In genomic region chr17:26699819-26700616, GRCm38 (mm10) we compare ENCODE assay signal across 13 mouse cellular contexts. TPM values are rescaled to one million over a fixed set of nuclear protein-coding genes. Genes with fewer than 3 reads are reported as not detected.
DNase-seq lines count a peak whose midpoint lies in the region; ATAC-seq and TF ChIP-seq lines count a peak whose summit lies in the region.
"Had no signal": no experiment of that assay in that cellular context is flagged by ENCODE, and none has a peak within 500 bp of the region (broad histone marks: within the 10 kb centered on the region; RNA-seq: fewer than 3 reads in every experiment).

No protein-coding gene starts in this region.

- intact Hi-C loops in gastrocnemius, adult 2 months (cut with DNase I): no loop called here
- intact Hi-C loops in gastrocnemius, postnatal 36 days (cut with DNase I): no loop called here

- H3K9ac ChIP-seq in heart, embryonic 13.5 days: no peak overlapping the region
- no peak overlapping the region for H3K9ac ChIP-seq in liver, embryonic 16.5 days (ENCODE audit: low read depth, low read length)
- H3K9ac ChIP-seq: lung, embryonic 14.5 days had no signal

- peak overlapping the region; percentile 41; the same call in 1 of the 2 replicates for H3K27ac ChIP-seq in gastrocnemius, adult 2 months
- peak overlapping the region; percentile 75; the same call in 1 of the 2 replicates for H3K27ac ChIP-seq in cerebellum, adult 2 months (ENCODE audit: insufficient read depth, low read length)
- peak overlapping the region; percentile 62 for H3K27ac ChIP-seq in heart, embryonic 13.5 days (replicated peaks)
- no peak overlapping the region for H3K27ac ChIP-seq in liver, embryonic 16.5 days (ENCODE audit: low read length)

- H3K4me1 ChIP-seq in cerebellum, adult 2 months (ENCODE audit: control insufficient read depth, insufficient read depth, low read length): peaks cover 47% of the 10 kb centered on the region
- H3K4me1 ChIP-seq in heart, embryonic 13.5 days: peaks cover 51% of the 10 kb centered on the region
- H3K4me1 ChIP-seq in liver, embryonic 16.5 days (ENCODE audit: control insufficient read depth, low read depth, low read length): peaks cover 4% of the 10 kb centered on the region

- no peak overlapping the region for H3K4me3 ChIP-seq in gastrocnemius, adult 2 months
- no peak overlapping the region for H3K4me3 ChIP-seq in cerebellum, adult 2 months (replicated peaks; ENCODE audit: insufficient read depth, low read depth, low read length)
- no peak overlapping the region for H3K4me3 ChIP-seq in heart, embryonic 13.5 days
- no peak overlapping the region for H3K4me3 ChIP-seq in liver, embryonic 16.5 days (ENCODE audit: low read depth, low read length)
- H3K4me3 ChIP-seq: myocyte had no signal

- no peaks in the 10 kb centered on the region for H3K9me3 ChIP-seq in heart, embryonic 13.5 days
- no peaks in the 10 kb centered on the region for H3K9me3 ChIP-seq in liver, embryonic 16.5 days (replicated peaks; ENCODE audit: control insufficient read depth, low read length)

- 52% methylated on average over 10 of the region's 10 CpGs for WGBS in cerebellum, adult 2 months
- WGBS in heart, embryonic 13.5 days: 64% methylated on average over 10 of the region's 10 CpGs
- WGBS in liver, embryonic 16.5 days (ENCODE audit: insufficient replicate concordance): 77% methylated on average over 10 of the region's 10 CpGs

- no peak for TF ChIP-seq CTCF in gastrocnemius, adult 2 months (IDR thresholded peaks at IDR 0.05)
- TF ChIP-seq CTCF in cerebellum, adult 2 months (IDR thresholded peaks at IDR 0.05; ENCODE audit: borderline replicate concordance, insufficient read depth, low read depth, low read length): no peak

- no peaks in the 10 kb centered on the region for H3K27me3 ChIP-seq in cerebellum, adult 2 months (ENCODE audit: control insufficient read depth, insufficient read depth, low read length)
- no peaks in the 10 kb centered on the region for H3K27me3 ChIP-seq in heart, embryonic 13.5 days (replicated peaks)
- H3K27me3 ChIP-seq in liver, embryonic 16.5 days (ENCODE audit: control insufficient read depth, insufficient read depth, low read depth, low read length): no peaks in the 10 kb centered on the region
- H3K27me3 ChIP-seq: Patski had no signal

- no peak for TF ChIP-seq POLR2A in cerebellum, adult 2 months (IDR thresholded peaks at IDR 0.05; ENCODE audit: borderline replicate concordance, insufficient read depth, low read length)

- H3K36me3 ChIP-seq in heart, embryonic 13.5 days: peaks cover 71% of the 10 kb centered on the region
- peaks cover 25% of the 10 kb centered on the region for H3K36me3 ChIP-seq in liver, embryonic 16.5 days (ENCODE audit: control insufficient read depth, insufficient read depth)

- 0 out of 2 replicates have a peak overlapping the region, but pooled peaks have one; percentile 12 for H3K4me2 ChIP-seq in heart, embryonic 13.5 days
- H3K4me2 ChIP-seq in liver, embryonic 16.5 days (ENCODE audit: low read depth, low read length): no peak overlapping the region
- H3K4me2 ChIP-seq: lung, embryonic 14.5 days had no signal

- DNase-seq in gastrocnemius, adult 2 months: peak; percentile 52
- no peak for DNase-seq in gastrocnemius, postnatal 36 days
- DNase-seq in cerebellum, adult 2 months: peak; percentile 70 to 79
- DNase-seq in urinary bladder, postnatal 36 days (ENCODE audit: low spot score in 2 of 2): no peak
- no peak for DNase-seq in embryo, embryonic 11 days
- DNase-seq in right cerebral cortex, adult 2 months (ENCODE audit: low spot score in 2 of 2): no peak
- DNase-seq: lung, embryonic 14.5 days; retina, postnatal 1 day; thymus, adult 18-20 months had no signal

- no peak for ATAC-seq in heart, embryonic 13.5 days (ENCODE audit: extremely low read depth, insufficient number of reproducible peaks, low FRiP score, low TSS enrichment)
- peak; percentile 82 for ATAC-seq in liver, embryonic 16.5 days (ENCODE audit: low read depth)
- ATAC-seq: Patski had no signal

RNA-seq across cellular contexts. Expression of gene Crebrf, which starts 15.4 kb away (rescaled TPM):
- 10 to 100 TPM; 39.6 to 40.2 TPM for total RNA-seq in gastrocnemius, adult 2 months (2021)
- total RNA-seq in gastrocnemius, postnatal 36 days (2021): 10 to 100 TPM; 20.9 to 34.0 TPM
- 20.2 and 21.1 TPM in 2 replicates for polyA plus RNA-seq in cerebellum, adult 2 months (2012; rRNA removed)
- polyA plus RNA-seq in heart, embryonic 13.5 days (2015; fragmentation: Nextera tagmentation; extraction: Ambion mirVana): 9.4 and 10.2 TPM in 2 replicates
- 4.0 and 5.9 TPM in 2 replicates for polyA plus RNA-seq in liver, embryonic 16.5 days (2015; fragmentation: Nextera tagmentation; extraction: Ambion mirVana)

RNA-seq across cellular contexts. Expression of gene Atp6v0e, which starts 37.0 kb away (rescaled TPM):
- total RNA-seq in gastrocnemius, adult 2 months (2021): 10 to 100 TPM; 28.7 to 31.2 TPM
- total RNA-seq in gastrocnemius, postnatal 36 days (2021): 10 to 100 TPM; 32.7 to 34.6 TPM
- 99.8 and 105 TPM in 2 replicates for polyA plus RNA-seq in cerebellum, adult 2 months (2012; rRNA removed)
- polyA plus RNA-seq in heart, embryonic 13.5 days (2015; fragmentation: Nextera tagmentation; extraction: Ambion mirVana): 187 and 228 TPM in 2 replicates
- 136 and 143 TPM in 2 replicates for polyA plus RNA-seq in liver, embryonic 16.5 days (2015; fragmentation: Nextera tagmentation; extraction: Ambion mirVana)

Comparison
In these comparisons a context has a peak if more than half of its experiments do, and no peak if none do; other contexts are left out.
1. DNase-seq: peak in gastrocnemius, adult 2 months (single experiment) and cerebellum, adult 2 months (2 of 2); none in gastrocnemius, postnatal 36 days (0 of 2), urinary bladder, postnatal 36 days (0 of 2), embryo, embryonic 11 days (single experiment) and right cerebral cortex, adult 2 months (0 of 2).